In genomic region chr3:95882816-95883425, GRCm38 (mm10) we compare ENCODE assay signal across 8 mouse cellular contexts. TPM values are rescaled to one million over a fixed set of nuclear protein-coding genes. Genes with fewer than 3 reads are reported as not detected.
A peak's percentile ranks its signal among the peaks of the same experiment; 100 is the strongest.
DNase-seq lines count a peak whose midpoint lies in the region; ATAC-seq lines count a peak whose summit lies in the region.

No protein-coding gene starts in this region.

- no peak for ATAC-seq in limb, embryonic 12.5 days (ENCODE audit: insufficient number of reproducible peaks, insufficient read depth, low FRiP score, low TSS enrichment, low read depth)
- no peak for ATAC-seq in midbrain, embryonic 14.5 days (ENCODE audit: low FRiP score, low TSS enrichment)
- ATAC-seq in stomach, embryonic 14.5 days (ENCODE audit: insufficient number of reproducible peaks, insufficient read depth, low FRiP score, low read depth): no peak; the same call in 1 of the 2 replicates

- H3K27ac ChIP-seq in limb, embryonic 12.5 days: no peak overlapping the region
- H3K27ac ChIP-seq in midbrain, embryonic 14.5 days (replicated peaks; ENCODE audit: low read depth, low read length): no peak overlapping the region
- H3K27ac ChIP-seq in stomach, embryonic 14.5 days (ENCODE audit: low read length): no peak overlapping the region

- H3K9ac ChIP-seq in limb, embryonic 12.5 days (replicated peaks): peak overlapping the region; percentile 50
- peak overlapping the region; percentile 23; the same call in 1 of the 2 replicates for H3K9ac ChIP-seq in midbrain, embryonic 14.5 days (replicated peaks; ENCODE audit: low read length)
- no peak overlapping the region for H3K9ac ChIP-seq in stomach, embryonic 14.5 days (replicated peaks; ENCODE audit: low read depth, low read length)

- WGBS in limb, embryonic 12.5 days: 3% methylated on average over 24 of the region's 24 CpGs
- WGBS in midbrain, embryonic 14.5 days: 2% methylated on average over 24 of the region's 24 CpGs
- 3% methylated on average over 24 of the region's 24 CpGs for WGBS in stomach, embryonic 14.5 days

- no peaks in the 10 kb centered on the region for H3K9me3 ChIP-seq in limb, embryonic 12.5 days
- H3K9me3 ChIP-seq in midbrain, embryonic 14.5 days (ENCODE audit: control insufficient read depth, low read length): no peaks in the 10 kb centered on the region
- H3K9me3 ChIP-seq in stomach, embryonic 14.5 days (ENCODE audit: control insufficient read depth, low read depth, low read length): no peaks in the 10 kb centered on the region

- no peaks in the 10 kb centered on the region for H3K27me3 ChIP-seq in limb, embryonic 12.5 days
- no peaks in the 10 kb centered on the region; the same call in 1 of the 2 replicates for H3K27me3 ChIP-seq in midbrain, embryonic 14.5 days (ENCODE audit: control insufficient read depth, insufficient read depth, low read length)
- no peaks in the 10 kb centered on the region for H3K27me3 ChIP-seq in stomach, embryonic 14.5 days (ENCODE audit: control insufficient read depth, insufficient read depth, low read length)

- H3K4me1 ChIP-seq in limb, embryonic 12.5 days (replicated peaks): peaks cover 12% of the 10 kb centered on the region
- H3K4me1 ChIP-seq in midbrain, embryonic 14.5 days (ENCODE audit: control insufficient read depth, insufficient read depth, low read length): peaks cover 9% of the 10 kb centered on the region; the same call in 1 of the 2 replicates
- H3K4me1 ChIP-seq in stomach, embryonic 14.5 days (ENCODE audit: control insufficient read depth, insufficient read depth, low read length): 0 out of 2 replicates have a peak, but pooled peaks cover 3% of the 10 kb centered on the region

- no peaks in the 10 kb centered on the region for H3K36me3 ChIP-seq in limb, embryonic 12.5 days
- H3K36me3 ChIP-seq in midbrain, embryonic 14.5 days (ENCODE audit: control insufficient read depth, insufficient read depth, low read length): no peaks in the 10 kb centered on the region
- no peaks in the 10 kb centered on the region for H3K36me3 ChIP-seq in stomach, embryonic 14.5 days (ENCODE audit: control insufficient read depth, insufficient read depth, low read length)

- H3K4me3 ChIP-seq in limb, embryonic 12.5 days (replicated peaks): peak overlapping the region; percentile 56
- peak overlapping the region; percentile 54 for H3K4me3 ChIP-seq in midbrain, embryonic 14.5 days (replicated peaks; ENCODE audit: low read depth, low read length)
- H3K4me3 ChIP-seq in stomach, embryonic 14.5 days (ENCODE audit: low read depth, low read length): peak overlapping the region; percentile 43

- peak; percentile 82 to 91 for DNase-seq in adrenal gland, adult (ENCODE audit: inconsistent age in 2 of 2, low spot score in 1 of 2)
- no peak for DNase-seq in adrenal gland, postnatal 4 days (ENCODE audit: low spot score in 2 of 2)
- peak; percentile 87 for DNase-seq in embryo, embryonic 11 days
- DNase-seq in heart, adult 18-20 months: peak; percentile 82 to 89
- DNase-seq in kidney, adult 18-20 months: peak; percentile 76
- peak; percentile 74 for DNase-seq in midbrain, embryonic 14.5 days

- H3K4me2 ChIP-seq in limb, embryonic 12.5 days: peak overlapping the region; percentile 99
- peak overlapping the region; percentile 98 for H3K4me2 ChIP-seq in midbrain, embryonic 14.5 days (ENCODE audit: low read length)
- H3K4me2 ChIP-seq in stomach, embryonic 14.5 days (replicated peaks; ENCODE audit: low read depth, low read length): peak overlapping the region; percentile 98

RNA-seq across cellular contexts. Expression of gene Ciart, which starts 0.9 kb away (rescaled TPM):
- total RNA-seq in adrenal gland, postnatal 4 days (2021): 1 to 10 TPM; 1.7 to 2.2 TPM
- 1 to 10 TPM; 5.9 TPM for total RNA-seq in heart, adult 18-20 months (2021)
- polyA plus RNA-seq in limb, embryonic 12.5 days (2016; fragmentation: Nextera tagmentation; extraction: Ambion mirVana): 8.5 and 10.2 TPM in 2 replicates
- 3.1 and 3.9 TPM in 2 replicates for polyA plus RNA-seq in midbrain, embryonic 14.5 days (2014; fragmentation: Nextera tagmentation; extraction: Ambion mirVana)
- 5.3 and 5.6 TPM in 2 replicates for polyA plus RNA-seq in stomach, embryonic 14.5 days (2014; fragmentation: Nextera tagmentation; extraction: Ambion mirVana)

RNA-seq across cellular contexts. Expression of gene BC028528, which starts 8.9 kb away (rescaled TPM):
- 10 to 100 TPM; 21.3 to 21.5 TPM for total RNA-seq in adrenal gland, postnatal 4 days (2021)
- total RNA-seq in heart, adult 18-20 months (2021): 1 to 10 TPM; 7.6 to 9.6 TPM
- polyA plus RNA-seq in limb, embryonic 12.5 days (2016; fragmentation: Nextera tagmentation; extraction: Ambion mirVana): 11.1 and 11.6 TPM in 2 replicates
- polyA plus RNA-seq in midbrain, embryonic 14.5 days (2014; fragmentation: Nextera tagmentation; extraction: Ambion mirVana): 11.1 and 14.9 TPM in 2 replicates
- 26.7 and 28.0 TPM in 2 replicates for polyA plus RNA-seq in stomach, embryonic 14.5 days (2014; fragmentation: Nextera tagmentation; extraction: Ambion mirVana)

RNA-seq across cellular contexts. Expression of gene Aph1a, which starts 10.8 kb away (rescaled TPM):
- 100 to 1,000 TPM; 156 to 163 TPM for total RNA-seq in adrenal gland, postnatal 4 days (2021)
- 100 to 1,000 TPM; 109 to 125 TPM for total RNA-seq in heart, adult 18-20 months (2021)
- polyA plus RNA-seq in limb, embryonic 12.5 days (2016; fragmentation: Nextera tagmentation; extraction: Ambion mirVana): 29.0 and 31.5 TPM in 2 replicates
- polyA plus RNA-seq in midbrain, embryonic 14.5 days (2014; fragmentation: Nextera tagmentation; extraction: Ambion mirVana): 34.7 and 68.9 TPM in 2 replicates
- 32.7 and 40.2 TPM in 2 replicates for polyA plus RNA-seq in stomach, embryonic 14.5 days (2014; fragmentation: Nextera tagmentation; extraction: Ambion mirVana)

RNA-seq across cellular contexts. Expression of gene Mrps21, which starts 11.6 kb away (rescaled TPM):
- total RNA-seq in adrenal gland, postnatal 4 days (2021): 100 to 1,000 TPM; 178 to 200 TPM
- total RNA-seq in heart, adult 18-20 months (2021): 100 to 1,000 TPM; 323 to 346 TPM
- polyA plus RNA-seq in limb, embryonic 12.5 days (2016; fragmentation: Nextera tagmentation; extraction: Ambion mirVana): 344 and 355 TPM in 2 replicates
- polyA plus RNA-seq in midbrain, embryonic 14.5 days (2014; fragmentation: Nextera tagmentation; extraction: Ambion mirVana): 271 and 314 TPM in 2 replicates
- polyA plus RNA-seq in stomach, embryonic 14.5 days (2014; fragmentation: Nextera tagmentation; extraction: Ambion mirVana): 339 and 352 TPM in 2 replicates

RNA-seq across cellular contexts. Expression of gene Car14, which starts 21.6 kb away (rescaled TPM):
- 1 to 10 TPM; 2.3 to 2.5 TPM for total RNA-seq in adrenal gland, postnatal 4 days (2021)
- total RNA-seq in heart, adult 18-20 months (2021): 100 to 1,000 TPM; 137 to 170 TPM
- polyA plus RNA-seq in limb, embryonic 12.5 days (2016; fragmentation: Nextera tagmentation; extraction: Ambion mirVana): 74.2 and 78.4 TPM in 2 replicates
- polyA plus RNA-seq in midbrain, embryonic 14.5 days (2014; fragmentation: Nextera tagmentation; extraction: Ambion mirVana): 2.1 and 8.6 TPM in 2 replicates
- 2.9 and 3.3 TPM in 2 replicates for polyA plus RNA-seq in stomach, embryonic 14.5 days (2014; fragmentation: Nextera tagmentation; extraction: Ambion mirVana)

Comparison
In these comparisons a context has a peak if more than half of its experiments do, and no peak if none do; other contexts are left out.
1. DNase-seq: peak in adrenal gland, adult (2 of 2), embryo, embryonic 11 days (single experiment), heart, adult 18-20 months (2 of 2), kidney, adult 18-20 months (single experiment) and midbrain, embryonic 14.5 days (single experiment); none in adrenal gland, postnatal 4 days (0 of 2).
2. Peak in every context shown above with its lines, with median percentiles within 50 percentile points of each other: H3K4me2 ChIP-seq and H3K4me3 ChIP-seq.